Mouse (Mus musculus) left cerebral cortex, adult 2 months (tissue): Measurements from ENCODE around the gene Lin37. TPM values are rescaled to one million over a fixed set of nuclear protein-coding genes. Genes with fewer than 3 reads are reported as not detected.

Source experiments
- DNase-seq, 2 experiments: peaks; one replicate each; pipeline ENCODE4 v3.0.0; 2021 to 2022; ENCODE audit warnings: low spot score in 2 of 2, mixed read lengths in 1 of 2; ENCODE audit errors: extremely low spot score in 1 of 2
- H3K27ac ChIP-seq: fragments of 200-600 bp; 2 replicates; pipeline ENCODE4 v1.8.1; 2022
- H3K4me3 ChIP-seq: fragments of 200-600 bp; 2 replicates; pipeline ENCODE4 v1.8.1; 2022
- CTCF ChIP-seq: fragments of 200-600 bp; IDR thresholded peaks from 2 replicates; pipeline ENCODE4 v1.8.1; 2022; ENCODE audit warnings: antibody characterized with exemption, mild to moderate bottlenecking, moderate library complexity
- intact Hi-C: fragments of 180-260 bp; cut with DNase I; formaldehyde crosslinking; loops from one replicate; pipeline ENCODE4 v1.15.1; 2025
- total RNA-seq, 2 experiments: library from RNA; stranded (reverse); gene quantifications; 2 replicates each; pipeline ENCODE4 v1.2.3; 2021

Gene Lin37
- total RNA-seq, 2 experiments from 2014 or later, result 42.9 to 43.2 TPM

DNA sequence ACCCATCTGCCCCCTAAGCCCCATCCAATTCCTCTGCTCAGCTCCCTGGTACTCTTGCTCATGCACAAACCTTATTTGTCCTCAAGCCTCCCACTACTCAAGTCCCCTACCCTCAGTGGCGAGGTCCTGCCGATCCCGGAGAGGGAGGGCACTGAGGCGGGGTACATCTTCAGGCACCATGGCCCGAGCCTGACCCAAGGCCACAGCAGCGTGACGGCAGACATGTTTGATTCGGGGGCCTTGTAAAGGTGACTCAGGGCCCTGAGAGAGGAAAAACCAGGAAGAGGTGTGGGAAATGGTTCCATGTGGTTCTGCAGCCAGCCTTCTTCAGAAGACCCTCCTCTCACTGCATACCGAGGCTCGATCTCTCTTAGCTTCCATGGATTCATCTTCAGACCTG, 24.7 kb upstream of the Lin37 start:
- intact Hi-C loops, result loop anchor here (10.0 kb wide), 1 partner anchor 140 kb away; the partner anchor contains the start of gene Tmem147

DNA sequence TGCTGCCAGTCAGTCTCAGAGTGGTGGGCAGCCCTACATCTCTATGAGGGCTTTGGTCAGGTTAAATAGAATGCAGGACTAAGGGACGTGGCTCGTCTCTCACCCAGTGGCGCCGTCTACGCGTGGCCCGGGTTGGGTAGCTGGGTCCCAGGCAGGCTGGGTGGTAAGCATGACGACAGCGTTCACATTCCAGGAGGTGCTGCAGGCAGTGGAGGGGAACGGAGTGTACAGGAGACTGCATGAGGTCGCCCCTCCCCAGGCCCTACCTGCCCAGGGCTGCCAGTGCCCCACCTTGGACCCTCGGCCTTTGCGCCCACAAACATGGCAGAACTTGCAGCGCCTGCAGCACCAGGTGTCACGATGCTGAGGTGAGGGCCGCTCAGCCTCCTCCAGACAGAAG, 21.9 kb upstream of the Lin37 start:
- no peak for DNase-seq
- H3K4me3 ChIP-seq, result no peak overlapping the region
- no peak overlapping the region for H3K27ac ChIP-seq
- intact Hi-C loops, result loop anchor here (10.0 kb wide), 1 partner anchor 143 kb away; the partner anchor contains the start of gene Tmem147
- no peak for TF ChIP-seq CTCF

More for the DNA sequence above, 24.7 kb upstream of the Lin37 start:
- no peak for TF ChIP-seq CTCF
- no peak for DNase-seq
- Histone ChIP-seq H3K27ac (no peak overlapping the region), H3K4me3 (no peak overlapping the region)

GRCm38 (mm10) chr7:30579950-30580349, 20.3 kb upstream of the Lin37 start:
- TF ChIP-seq CTCF, result no peak
- no peak overlapping the region for H3K27ac ChIP-seq
- DNase-seq, result no peak
- intact Hi-C loops, result loop anchor here (10.0 kb wide), 1 partner anchor 145 kb away; the partner anchor contains the start of gene Tmem147
- no peak overlapping the region for H3K4me3 ChIP-seq

- Histone ChIP-seq H3K27ac (no peak overlapping the region), H3K4me3 (no peak overlapping the region)
- TF ChIP-seq CTCF, result no peak
- intact Hi-C loops, result no loop called here
- DNase-seq, result no peak
These were observed 13.3 kb upstream of the Lin37 start for GRCm38 (mm10) chr7:30572969-30573368.

GRCm38 (mm10) chr7:30572389-30572788, 12.8 kb upstream of the Lin37 start:
- DNase-seq, result no peak
- no peak overlapping the region for H3K27ac ChIP-seq
- TF ChIP-seq CTCF, result no peak
- intact Hi-C loops, result no loop called here
- H3K4me3 ChIP-seq, result no peak overlapping the region

DNA sequence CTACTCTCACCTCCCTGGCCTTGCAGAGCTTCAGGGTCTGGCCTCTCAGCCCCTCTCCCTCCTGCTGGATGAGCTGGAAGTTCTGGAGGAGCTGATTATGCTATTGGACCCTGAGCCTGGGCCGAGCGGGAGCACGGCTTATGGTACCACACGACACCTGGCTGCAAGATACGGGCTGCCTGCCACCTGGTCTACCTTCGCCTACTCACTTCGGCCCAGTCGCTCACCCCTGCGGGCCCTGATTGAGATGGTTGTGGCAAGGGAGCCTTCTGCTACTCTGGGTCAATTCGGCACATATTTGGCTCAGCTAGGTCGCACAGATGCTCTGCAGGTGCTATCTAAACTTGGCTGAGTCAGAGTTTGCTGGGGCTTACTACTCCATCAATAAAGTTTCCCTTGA, 7.9 kb upstream of the Lin37 start:
- Histone ChIP-seq H3K4me3 (no peak overlapping the region), H3K27ac (no peak overlapping the region)
- no peak for DNase-seq
- intact Hi-C loops, result no loop called here
- TF ChIP-seq CTCF, result no peak

DNA sequence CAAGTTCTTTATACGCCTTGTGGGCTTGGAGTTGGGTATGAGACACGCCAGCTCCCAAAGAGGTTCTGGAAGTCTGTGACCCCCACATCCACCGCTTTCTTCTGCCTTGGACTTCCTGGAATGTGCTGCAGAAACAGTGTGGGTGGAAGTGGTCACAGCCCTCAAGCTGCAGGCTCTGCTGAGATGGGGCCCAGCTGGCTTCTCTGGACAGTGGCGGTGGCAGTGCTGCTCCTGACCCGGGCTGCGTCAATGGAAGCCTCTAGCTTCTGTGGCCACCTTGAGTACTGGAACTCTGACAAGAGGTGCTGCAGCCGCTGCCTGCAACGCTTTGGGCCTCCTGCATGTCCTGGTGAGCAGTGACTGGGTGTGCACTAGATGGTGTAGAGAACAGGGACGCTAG, 6.4 kb upstream of the Lin37 start:
- Histone ChIP-seq H3K27ac (no peak overlapping the region), H3K4me3 (no peak overlapping the region)
- DNase-seq, result no peak
- TF ChIP-seq CTCF, result no peak
- intact Hi-C loops, result no loop called here

DNA sequence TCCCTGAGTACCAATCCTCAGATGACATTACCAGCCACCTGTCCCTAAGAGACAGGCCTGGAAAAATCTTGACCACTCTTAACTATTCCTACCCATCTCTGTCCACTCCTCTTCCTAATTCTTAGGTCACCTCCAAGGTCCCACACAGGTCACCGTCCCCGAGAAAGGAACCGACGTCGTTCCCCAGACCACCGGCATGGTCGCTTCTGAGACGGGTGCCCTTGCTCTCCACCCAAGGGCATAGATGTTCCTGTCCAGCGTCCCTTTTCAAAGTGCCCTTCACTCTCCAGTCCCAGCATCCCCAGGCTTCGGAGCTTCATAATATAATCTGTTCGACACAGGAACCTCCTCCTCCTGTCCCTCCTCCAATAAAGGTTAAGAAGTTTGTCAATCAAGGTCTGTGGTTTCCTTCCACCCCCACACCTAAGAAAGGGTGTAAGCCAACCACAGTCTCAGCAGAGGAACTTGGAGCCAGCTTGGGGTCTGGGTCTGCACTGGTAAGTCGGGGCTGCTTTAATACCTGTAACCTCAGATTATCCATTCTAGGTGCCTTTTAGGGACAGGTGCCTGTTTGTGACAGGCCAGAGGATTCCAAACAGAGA, 5.4 kb upstream of the Lin37 start, which contains the start of gene Igflr1:
TSS of gene Igflr1 (plus strand) at position 458 of the 602 bp plus-strand sequence.
- Histone ChIP-seq H3K4me3 (no peak within 1 kb of the TSS), H3K27ac (no peak within 1 kb of the TSS)
- intact Hi-C loops, result no loop called here
- DNase-seq, result no peak
- no peak for TF ChIP-seq CTCF

GRCm38 (mm10) chr7:30563906-30564280, 4.3 kb upstream of the Lin37 start:
- no peak for DNase-seq
- Histone ChIP-seq H3K27ac (no peak overlapping the region), H3K4me3 (peak overlapping the region; percentile 76)
- intact Hi-C loops, result loop anchor here (2.0 kb wide), 1 partner anchor 25 kb away; the partner anchor contains the start of gene Kmt2b
- no peak for TF ChIP-seq CTCF

DNA sequence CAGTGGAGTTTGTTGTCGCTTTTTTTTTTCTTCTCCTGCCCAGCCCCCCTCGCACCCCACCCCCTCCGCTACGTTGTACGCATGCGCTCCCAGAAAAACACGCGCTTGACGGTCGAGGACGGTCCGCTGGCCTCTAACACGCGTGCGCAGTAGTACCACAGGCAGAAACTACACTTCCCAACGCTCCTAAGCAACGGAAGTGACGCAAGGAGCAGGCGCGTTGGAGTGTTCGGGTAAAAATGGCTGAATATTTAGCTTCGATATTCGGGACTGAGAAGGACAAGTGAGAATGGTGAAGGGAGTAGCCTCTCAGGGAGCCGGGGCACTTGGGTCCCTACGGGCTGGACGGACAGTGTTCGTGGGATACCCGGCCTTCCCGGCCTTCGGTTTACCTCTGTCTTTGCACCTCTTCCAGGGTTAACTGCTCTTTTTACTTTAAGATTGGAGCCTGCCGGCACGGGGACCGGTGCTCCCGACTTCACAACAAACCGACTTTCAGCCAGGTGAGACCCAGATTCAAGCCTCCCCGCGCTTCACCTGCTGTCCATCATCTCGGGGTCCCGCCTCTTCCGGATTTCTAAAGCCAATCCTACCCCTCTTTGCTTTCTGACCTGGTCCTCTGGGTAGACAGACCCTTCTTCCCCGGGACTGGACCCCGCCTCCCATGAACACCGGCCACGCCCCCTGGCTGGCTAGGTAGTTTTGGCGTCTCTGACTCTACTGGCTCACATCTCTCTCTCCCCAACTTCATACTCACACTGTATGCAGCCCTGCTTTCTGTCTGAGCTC, 3.7 kb upstream of the Lin37 start, which contains the start of the genes U2af1l4, Gm49396 and Psenen:
TSS of gene U2af1l4 (plus strand) at position 185 of the 789 bp plus-strand sequence.
TSS of gene Gm49396 (plus strand) at position 228 of the 789 bp plus-strand sequence.
TSS of gene Psenen (minus strand) at position 511 of the 789 bp plus-strand sequence.
- Histone ChIP-seq H3K4me3 (peak within 1 kb of the TSS; percentile 76), H3K27ac (peak within 1 kb of the TSS; percentile 99)
- intact Hi-C loops, result loop anchor here (2.0 kb wide), 1 partner anchor 25 kb away; the partner anchor contains the start of gene Kmt2b
- DNase-seq, result peak; percentile 92 to 94
- no peak for TF ChIP-seq CTCF

- peak in 1 of 2 experiments; percentile 32 for DNase-seq
- Histone ChIP-seq H3K4me3 (peak overlapping the region; percentile 76), H3K27ac (peak overlapping the region; percentile 99)
- TF ChIP-seq CTCF, result no peak
- intact Hi-C loops, result loop anchor here (2.0 kb wide), 1 partner anchor 26 kb away; the partner anchor contains the start of gene Kmt2b
These were observed 3.0 kb upstream of the Lin37 start for GRCm38 (mm10) chr7:30562526-30563116.
